9 mouse cellular contexts compared by ENCODE assay signal in the genomic region with DNA sequence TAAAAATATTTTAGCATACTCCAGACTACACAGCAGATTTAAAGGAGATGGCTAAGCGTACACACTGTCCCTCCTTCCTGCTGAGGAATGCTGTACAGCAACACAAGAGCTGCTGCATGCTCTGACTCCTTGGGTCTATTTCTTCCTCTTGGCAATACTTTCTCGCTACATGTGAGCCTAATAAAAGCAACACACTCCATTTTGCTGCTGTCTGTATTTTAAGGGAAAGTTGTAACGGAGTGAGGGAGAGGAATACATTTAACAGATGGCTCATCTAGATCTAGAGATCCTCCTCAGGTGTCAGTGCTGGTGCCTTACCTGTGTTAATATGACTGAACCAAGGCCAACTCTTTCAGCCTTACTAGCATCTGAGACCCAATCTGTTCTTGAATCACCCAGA. TPM values are rescaled to one million over a fixed set of nuclear protein-coding genes. Genes with fewer than 3 reads are reported as not detected.
DNase-seq lines count a peak whose midpoint lies in the region; ATAC-seq and TF ChIP-seq lines count a peak whose summit lies in the region.
"Had no signal": no experiment of that assay in that cellular context is flagged by ENCODE, and none has a peak within 500 bp of the region (broad histone marks: within the 10 kb centered on the region; RNA-seq: fewer than 3 reads in every experiment).

No protein-coding gene starts in this region.

- 33% methylated on average over 3 of the region's 3 CpGs for whole genome bisulfite sequencing in heart, postnatal 0 days
- 51% methylated on average over 3 of the region's 3 CpGs for WGBS in lung, postnatal 0 days
- 45% methylated on average over 3 of the region's 3 CpGs for WGBS in stomach, postnatal 0 days

- H3K27me3 ChIP-seq in heart, postnatal 0 days (ENCODE audit: control insufficient read depth, insufficient read depth, low read length), result no peaks in the 10 kb centered on the region
- no peaks in the 10 kb centered on the region for H3K27me3 ChIP-seq in lung, postnatal 0 days (replicated peaks; ENCODE audit: insufficient read depth, low read length)
- H3K27me3 ChIP-seq in stomach, postnatal 0 days (ENCODE audit: control insufficient read depth, insufficient read depth, low read length), result no peaks in the 10 kb centered on the region

- peak overlapping the region; percentile 17; the same call in 1 of the 2 replicates for H3K4me2 ChIP-seq in heart, postnatal 0 days (ENCODE audit: low read depth, low read length)
- H3K4me2 ChIP-seq in lung, postnatal 0 days (replicated peaks; ENCODE audit: low read depth, low read length), result no peak overlapping the region
- no peak overlapping the region for H3K4me2 ChIP-seq in stomach, postnatal 0 days (replicated peaks; ENCODE audit: low read depth)

- H3K4me1 ChIP-seq in heart, postnatal 0 days (ENCODE audit: control insufficient read depth, insufficient read depth), result peaks cover 36% of the 10 kb centered on the region
- H3K4me1 ChIP-seq in lung, postnatal 0 days (ENCODE audit: insufficient read depth, low read depth, low read length), result peaks cover 8% of the 10 kb centered on the region
- H3K4me1 ChIP-seq in stomach, postnatal 0 days (replicated peaks; ENCODE audit: control insufficient read depth, insufficient read depth), result no peaks in the 10 kb centered on the region; the same call in 1 of the 2 replicates

- TF ChIP-seq EP300 in heart, postnatal 0 days (IDR thresholded peaks at IDR 0.05; ENCODE audit: low read depth), result no peak
- TF ChIP-seq EP300 in lung, postnatal 0 days (IDR thresholded peaks at IDR 0.05), result no peak
- TF ChIP-seq EP300 in stomach, postnatal 0 days (optimal IDR thresholded peaks at IDR 0.05), result no peak

- DNase-seq in frontal cortex, postnatal 14 days (ENCODE audit: low spot score in 2 of 2), result no peak
- DNase-seq in heart, postnatal 0 days (ENCODE audit: low spot score), result no peak
- DNase-seq in heart, postnatal 25 days (ENCODE audit: low spot score), result no peak
- DNase-seq in lung, postnatal 0 days (ENCODE audit: low spot score), result peak; percentile 40
- no peak for DNase-seq in lung, postnatal 25 days (ENCODE audit: low spot score)
- no peak for DNase-seq in stomach, postnatal 0 days (ENCODE audit: low spot score)
- DNase-seq in B cell, adult 2 months, result no peak
- DNase-seq: thymus, postnatal 36 days had no signal

- peak overlapping the region; percentile 69 for H3K27ac ChIP-seq in heart, postnatal 0 days (ENCODE audit: low read depth)
- H3K27ac ChIP-seq in lung, postnatal 0 days (ENCODE audit: low read length), result peak overlapping the region; percentile 52; the same call in 1 of the 2 replicates
- H3K27ac ChIP-seq in stomach, postnatal 0 days (replicated peaks), result peak overlapping the region; percentile 61

- no peak overlapping the region for H3K4me3 ChIP-seq in heart, postnatal 0 days (ENCODE audit: low read depth, low read length)
- no peak overlapping the region for H3K4me3 ChIP-seq in lung, postnatal 0 days (ENCODE audit: low read depth, low read length)
- no peak overlapping the region for H3K4me3 ChIP-seq in stomach, postnatal 0 days (ENCODE audit: low read depth, low read length)

- peaks cover 27% of the 10 kb centered on the region for H3K36me3 ChIP-seq in heart, postnatal 0 days (replicated peaks; ENCODE audit: control insufficient read depth, insufficient read depth, low read length)
- 0 out of 2 replicates have a peak, but pooled peaks cover 5% of the 10 kb centered on the region for H3K36me3 ChIP-seq in lung, postnatal 0 days (ENCODE audit: insufficient read depth, low read length)
- peaks cover 6% of the 10 kb centered on the region; the same call in 1 of the 2 replicates for H3K36me3 ChIP-seq in stomach, postnatal 0 days (ENCODE audit: control insufficient read depth, insufficient read depth, low read length)

- no peaks in the 10 kb centered on the region for H3K9me3 ChIP-seq in heart, postnatal 0 days (replicated peaks; ENCODE audit: control insufficient read depth, low read length)
- no peaks in the 10 kb centered on the region for H3K9me3 ChIP-seq in lung, postnatal 0 days (ENCODE audit: low read length)
- no peaks in the 10 kb centered on the region for H3K9me3 ChIP-seq in stomach, postnatal 0 days (ENCODE audit: control insufficient read depth, low read length)

- TF ChIP-seq CTCF in heart, postnatal 0 days (IDR thresholded peaks at IDR 0.05; ENCODE audit: low read depth), result no peak
- no peak for TF ChIP-seq CTCF in lung, postnatal 0 days (IDR thresholded peaks at IDR 0.05)
- no peak for TF ChIP-seq CTCF in stomach, postnatal 0 days (IDR thresholded peaks at IDR 0.05; ENCODE audit: low read depth)

- ATAC-seq in frontal cortex, adult (ENCODE audit: low TSS enrichment), result peak; percentile 82
- ATAC-seq in heart, postnatal 0 days (ENCODE audit: insufficient read depth, low read depth), result no peak
- peak; percentile 48 for ATAC-seq in lung, postnatal 0 days
- peak; percentile 5; the same call in 1 of the 2 replicates for ATAC-seq in stomach, postnatal 0 days (ENCODE audit: low FRiP score, low TSS enrichment)

- intact Hi-C loops in heart, postnatal 25 days (cut with DNase I), result no loop called here

- no peak overlapping the region for H3K9ac ChIP-seq in heart, postnatal 0 days (replicated peaks; ENCODE audit: low read depth, low read length)
- H3K9ac ChIP-seq in lung, postnatal 0 days (replicated peaks; ENCODE audit: low read depth), result no peak overlapping the region
- no peak overlapping the region for H3K9ac ChIP-seq in stomach, postnatal 0 days (ENCODE audit: low read length)

RNA-seq across cellular contexts. Expression of a gene that starts 35.6 kb away (rescaled TPM):
- total RNA-seq in heart, postnatal 0 days (2014; rRNA removed; ENCODE audit: low replicate concordance), result 305 and 331 TPM in 2 replicates
- 301 and 312 TPM in 2 replicates for polyA plus RNA-seq in heart, postnatal 0 days (2015; fragmentation: Nextera tagmentation; extraction: Ambion mirVana)
- 100 to 1,000 TPM; 285 to 296 TPM for total RNA-seq in heart, postnatal 25 days (2021)
- polyA plus RNA-seq in lung, postnatal 0 days (2015; fragmentation: Nextera tagmentation; extraction: Ambion mirVana), result 523 and 525 TPM in 2 replicates
- polyA plus RNA-seq in stomach, postnatal 0 days (2015; fragmentation: Nextera tagmentation; extraction: Ambion mirVana), result 187 and 200 TPM in 2 replicates

RNA-seq across cellular contexts. Expression of a gene that starts 44.3 kb away (rescaled TPM):
- total RNA-seq in heart, postnatal 0 days (2014; rRNA removed; ENCODE audit: low replicate concordance), result 3.3 TPM in 2 replicates
- polyA plus RNA-seq in heart, postnatal 0 days (2015; fragmentation: Nextera tagmentation; extraction: Ambion mirVana), result 0.23 and 0.60 TPM in 2 replicates
- under 1 TPM; 0.18 to 0.22 TPM for total RNA-seq in heart, postnatal 25 days (2021)
- polyA plus RNA-seq in lung, postnatal 0 days (2015; fragmentation: Nextera tagmentation; extraction: Ambion mirVana), result 36.6 and 42.3 TPM in 2 replicates
- polyA plus RNA-seq in stomach, postnatal 0 days (2015; fragmentation: Nextera tagmentation; extraction: Ambion mirVana), result 60.4 and 61.6 TPM in 2 replicates

Comparison
In these comparisons a context has a peak if more than half of its experiments do, and no peak if none do; other contexts are left out.
1. RNA of a gene that starts 44.3 kb away (polyA plus RNA-seq): 60.4 to 61.6 TPM in stomach, postnatal 0 days and 36.6 to 42.3 TPM in lung, postnatal 0 days; 0.23 to 0.60 TPM in heart, postnatal 0 days; every median in the first group is over 10 times any median in the second.
2. Peak in every context shown above with its lines, with median percentiles within 50 percentile points of each other: H3K27ac ChIP-seq.